Mouse (Mus musculus) myocyte (in vitro differentiated cells): ENCODE measurements around the gene Zfp365. TPM values are rescaled to one million over a fixed set of nuclear protein-coding genes. Genes with fewer than 3 reads are reported as not detected.

Experiments
- H3K27me3 ChIP-seq: one replicate; pipeline ENCODE4 v1.6.1; 2011; ENCODE audit not compliant: control insufficient read depth, insufficient read depth, insufficient read length
- H3K36me3 ChIP-seq: one replicate; pipeline ENCODE4 v1.6.1; 2011; ENCODE audit not compliant: control insufficient read depth, insufficient read depth
- H3K4me2 ChIP-seq: one replicate; pipeline ENCODE4 v1.6.1; 2011; ENCODE audit warnings: low read depth, control low read depth
- H3K4me3 ChIP-seq: one replicate; pipeline ENCODE4 v1.5.1; 2011; ENCODE audit warnings: mild to moderate bottlenecking, control low read depth, moderate library complexity
- H3K79me2 ChIP-seq: one replicate; pipeline ENCODE4 v1.6.1; 2011; ENCODE audit not compliant: control insufficient read depth, insufficient read depth
- H3ac ChIP-seq: one replicate; pipeline ENCODE4 v1.6.1; 2011; ENCODE audit not compliant: control insufficient read depth, insufficient read length
- CEBPB ChIP-seq: IDR thresholded peaks from 2 replicates; pipeline ENCODE4 v1.6.1; 2011; ENCODE audit warnings: mild to moderate bottlenecking, moderate library complexity; ENCODE audit not compliant: poor library complexity, insufficient read depth, severe bottlenecking
- E2F4 ChIP-seq: IDR thresholded peaks from one replicate; pipeline ENCODE4 v1.6.1; 2011; ENCODE audit warnings: mild to moderate bottlenecking, control low read depth, moderate library complexity; ENCODE audit not compliant: insufficient read depth
- MAX ChIP-seq: IDR thresholded peaks from one replicate; pipeline ENCODE4 v1.6.1; 2011; ENCODE audit warnings: low read depth, mild to moderate bottlenecking, control low read depth
- MYOD1 ChIP-seq, 3 experiments: IDR thresholded peaks; one replicate each; pipeline ENCODE4 v1.6.1; 2011; ENCODE audit warnings: control low read depth in 2 of 3, low read depth in 2 of 3, mild to moderate bottlenecking in 2 of 3, moderate library complexity in 1 of 3; ENCODE audit not compliant: insufficient read length in 2 of 3, control insufficient read depth in 1 of 3
- MYOG ChIP-seq, 3 experiments: IDR thresholded peaks; one replicate each; pipeline ENCODE4 v1.6.1; 2011; ENCODE audit warnings: control low read depth in 2 of 3, low read depth in 2 of 3, mild to moderate bottlenecking in 2 of 3; ENCODE audit not compliant: insufficient read length in 2 of 3, control insufficient read depth in 1 of 3, insufficient read depth in 1 of 3
- POLR2A ChIP-seq: IDR thresholded peaks from one replicate; pipeline ENCODE4 v1.6.1; 2011; ENCODE audit warnings: low read depth, mild to moderate bottlenecking, control low read depth, moderate library complexity; ENCODE audit not compliant: insufficient read length
- POLR2AphosphoS2 ChIP-seq: IDR thresholded peaks from one replicate; pipeline ENCODE4 v1.6.1; 2011; ENCODE audit warnings: low read depth, control low read depth; ENCODE audit not compliant: insufficient read length
- REST ChIP-seq: IDR thresholded peaks from one replicate; pipeline ENCODE4 v1.6.1; 2011; ENCODE audit warnings: mild to moderate bottlenecking, control low read depth, moderate library complexity; ENCODE audit not compliant: insufficient read depth, insufficient read length
- SRF ChIP-seq: IDR thresholded peaks from one replicate; pipeline ENCODE4 v1.6.1; 2011; ENCODE audit warnings: low read depth; ENCODE audit not compliant: control insufficient read depth, insufficient read length
- TCF12 ChIP-seq: IDR thresholded peaks from one replicate; pipeline ENCODE4 v1.6.1; 2011; ENCODE audit warnings: mild to moderate bottlenecking, control low read depth; ENCODE audit not compliant: poor library complexity, insufficient read depth, severe bottlenecking
- TCF3 ChIP-seq: IDR thresholded peaks from one replicate; pipeline ENCODE4 v1.6.1; 2011; ENCODE audit warnings: low read depth, control low read depth; ENCODE audit not compliant: insufficient read length
- USF1 ChIP-seq: IDR thresholded peaks from one replicate; pipeline ENCODE4 v1.6.1; 2011; ENCODE audit warnings: low read depth, mild to moderate bottlenecking, control low read depth, moderate library complexity
- polyA plus RNA-seq: library from polyadenylated mRNA; unstranded; fragments of >200 nt; fragmentation: generic; extraction: Trizol; gene quantifications from one replicate; pipeline ENCODE4 v1.2.1, GENCODE M21; 2012; ENCODE audit warnings: missing spikeins

Zfp365 gene
- polyA plus RNA-seq, 1 experiment = 11.1 TPM

GRCm38 (mm10) chr10:67898949-67899675 is 13.3 kb downstream of the Zfp365 start:
- H3K4me3 ChIP-seq = no peak overlapping the region
- H3K27me3 ChIP-seq = no peaks in the 10 kb centered on the region
- peak overlapping the region; percentile 81 for H3K4me2 ChIP-seq
- TF ChIP-seq TCF3 = no peak
- peak; percentile 98 for TF ChIP-seq CEBPB
- peaks cover 25% of the 10 kb centered on the region for H3K36me3 ChIP-seq
- H3K79me2 ChIP-seq = peaks cover 32% of the 10 kb centered on the region
- H3ac ChIP-seq = no peak overlapping the region

- H3K4me2 ChIP-seq = peak overlapping the region; percentile 81
- peaks cover 25% of the 10 kb centered on the region for H3K36me3 ChIP-seq
- H3K79me2 ChIP-seq = peaks cover 27% of the 10 kb centered on the region
- H3K27me3 ChIP-seq = no peaks in the 10 kb centered on the region
- no peak overlapping the region for H3K4me3 ChIP-seq
- no peak overlapping the region for H3ac ChIP-seq
- TF ChIP-seq MYOD1 (IDR thresholded peaks at IDR 0.05; ENCODE audit: control insufficient read depth in 1 of 3, insufficient read length in 2 of 3, low read depth in 2 of 3) (peak; percentile 66 to 94 (median 93)), USF1 (no peak), SRF (no peak), MYOG (IDR thresholded peaks at IDR 0.05; ENCODE audit: control insufficient read depth in 1 of 3, insufficient read depth in 1 of 3, insufficient read length in 2 of 3, low read depth in 2 of 3) (peak in 2 of 3 experiments; percentile 51 to 53), TCF12 (peak; percentile 77), TCF3 (peak; percentile 7), REST (no peak), MAX (no peak), E2F4 (no peak), POLR2A (no peak), CEBPB (no peak), POLR2AphosphoS2 (no peak)
These were observed 14.0 kb downstream of the Zfp365 start for GRCm38 (mm10) chr10:67898355-67898935.

GRCm38 (mm10) chr10:67897281-67897680 is 15.2 kb downstream of the Zfp365 start:
- Histone ChIP-seq H3K4me2 (no peak overlapping the region), H3K79me2 (peaks cover 15% of the 10 kb centered on the region), H3K36me3 (peaks cover 25% of the 10 kb centered on the region), H3K27me3 (no peaks in the 10 kb centered on the region), H3K4me3 (no peak overlapping the region), H3ac (no peak overlapping the region)
- TF ChIP-seq POLR2A = no peak
- TF ChIP-seq MAX = no peak
- TF ChIP-seq SRF = no peak
- TF ChIP-seq TCF3 = no peak
- no peak for TF ChIP-seq E2F4
- TF ChIP-seq USF1 = no peak
- no peak for TF ChIP-seq MYOG (IDR thresholded peaks at IDR 0.05; ENCODE audit: control insufficient read depth in 1 of 3, insufficient read depth in 1 of 3, insufficient read length in 2 of 3, low read depth in 2 of 3)
- TF ChIP-seq MYOD1 (IDR thresholded peaks at IDR 0.05; ENCODE audit: control insufficient read depth in 1 of 3, insufficient read length in 2 of 3, low read depth in 2 of 3) = no peak
- no peak for TF ChIP-seq REST
- no peak for TF ChIP-seq TCF12
- TF ChIP-seq CEBPB = no peak
- no peak for TF ChIP-seq POLR2AphosphoS2

GRCm38 (mm10) chr10:67894683-67895082 is 17.8 kb downstream of the Zfp365 start:
- Histone ChIP-seq H3K36me3 (peaks cover 25% of the 10 kb centered on the region), H3K27me3 (no peaks in the 10 kb centered on the region), H3K79me2 (no peaks in the 10 kb centered on the region), H3K4me3 (no peak overlapping the region), H3K4me2 (no peak overlapping the region), H3ac (no peak overlapping the region)
- TF ChIP-seq CEBPB = no peak
- no peak for TF ChIP-seq REST
- TF ChIP-seq E2F4 = no peak
- no peak for TF ChIP-seq USF1
- no peak for TF ChIP-seq TCF12
- TF ChIP-seq POLR2AphosphoS2 = no peak
- no peak for TF ChIP-seq MAX
- no peak for TF ChIP-seq TCF3

GRCm38 (mm10) chr10:67894059-67894458 is 18.4 kb downstream of the Zfp365 start:
- peaks cover 26% of the 10 kb centered on the region for H3K36me3 ChIP-seq
- H3K27me3 ChIP-seq = no peaks in the 10 kb centered on the region
- H3K4me3 ChIP-seq = no peak overlapping the region
- H3ac ChIP-seq = no peak overlapping the region
- TF ChIP-seq TCF3 = no peak
- TF ChIP-seq POLR2A = no peak
- TF ChIP-seq REST = no peak
- no peak for TF ChIP-seq MYOD1 (IDR thresholded peaks at IDR 0.05; ENCODE audit: control insufficient read depth in 1 of 3, insufficient read length in 2 of 3, low read depth in 2 of 3)
- no peak for TF ChIP-seq CEBPB
- no peak for TF ChIP-seq POLR2AphosphoS2
- TF ChIP-seq USF1 = no peak
- no peak for TF ChIP-seq E2F4
- TF ChIP-seq SRF = no peak
- no peak for TF ChIP-seq MAX
- no peak for TF ChIP-seq MYOG (IDR thresholded peaks at IDR 0.05; ENCODE audit: control insufficient read depth in 1 of 3, insufficient read depth in 1 of 3, insufficient read length in 2 of 3, low read depth in 2 of 3)
- TF ChIP-seq TCF12 = no peak
- H3K79me2 ChIP-seq = no peaks in the 10 kb centered on the region
- H3K4me2 ChIP-seq = no peak overlapping the region
